Mouse (Mus musculus): ENCODE measurements around the gene Adcyap1r1. TPM values are rescaled to one million over a fixed set of nuclear protein-coding genes. Genes with fewer than 3 reads are reported as not detected.

Adcyap1r1 gene
- polyA plus RNA-seq, 1 experiment from 2014 or later: 0.12 TPM

GRCm38 (mm10) chr6:55457727-55458126 is 5.9 kb downstream of the Adcyap1r1 start:
- no peak overlapping the region for H3K4me3 ChIP-seq
- H3K36me3 ChIP-seq: no peaks in the 10 kb centered on the region
- H3K4me1 ChIP-seq: no peaks in the 10 kb centered on the region
- 61% methylated on average over 7 of the region's 7 CpGs for WGBS (ENCODE audit: insufficient replicate concordance)
- peaks cover 46% of the 10 kb centered on the region for H3K27me3 ChIP-seq (replicated peaks)
- no peak for ATAC-seq
- no peak overlapping the region for H3K9ac ChIP-seq
- H3K27ac ChIP-seq: no peak overlapping the region
- H3K4me2 ChIP-seq: no peak overlapping the region
- H3K9me3 ChIP-seq (replicated peaks): no peaks in the 10 kb centered on the region

- Histone ChIP-seq H3K4me3 (no peak overlapping the region), H3K9me3 (replicated peaks) (no peaks in the 10 kb centered on the region), H3K9ac (no peak overlapping the region), H3K27me3 (replicated peaks) (peaks cover 42% of the 10 kb centered on the region), H3K4me1 (no peaks in the 10 kb centered on the region), H3K27ac (no peak overlapping the region), H3K36me3 (no peaks in the 10 kb centered on the region), H3K4me2 (no peak overlapping the region)
- WGBS (ENCODE audit: insufficient replicate concordance): 60% methylated on average over 1 of the region's 1 CpGs
- no peak for ATAC-seq
These were observed 6.4 kb downstream of the Adcyap1r1 start for GRCm38 (mm10) chr6:55458156-55458555.

DNA sequence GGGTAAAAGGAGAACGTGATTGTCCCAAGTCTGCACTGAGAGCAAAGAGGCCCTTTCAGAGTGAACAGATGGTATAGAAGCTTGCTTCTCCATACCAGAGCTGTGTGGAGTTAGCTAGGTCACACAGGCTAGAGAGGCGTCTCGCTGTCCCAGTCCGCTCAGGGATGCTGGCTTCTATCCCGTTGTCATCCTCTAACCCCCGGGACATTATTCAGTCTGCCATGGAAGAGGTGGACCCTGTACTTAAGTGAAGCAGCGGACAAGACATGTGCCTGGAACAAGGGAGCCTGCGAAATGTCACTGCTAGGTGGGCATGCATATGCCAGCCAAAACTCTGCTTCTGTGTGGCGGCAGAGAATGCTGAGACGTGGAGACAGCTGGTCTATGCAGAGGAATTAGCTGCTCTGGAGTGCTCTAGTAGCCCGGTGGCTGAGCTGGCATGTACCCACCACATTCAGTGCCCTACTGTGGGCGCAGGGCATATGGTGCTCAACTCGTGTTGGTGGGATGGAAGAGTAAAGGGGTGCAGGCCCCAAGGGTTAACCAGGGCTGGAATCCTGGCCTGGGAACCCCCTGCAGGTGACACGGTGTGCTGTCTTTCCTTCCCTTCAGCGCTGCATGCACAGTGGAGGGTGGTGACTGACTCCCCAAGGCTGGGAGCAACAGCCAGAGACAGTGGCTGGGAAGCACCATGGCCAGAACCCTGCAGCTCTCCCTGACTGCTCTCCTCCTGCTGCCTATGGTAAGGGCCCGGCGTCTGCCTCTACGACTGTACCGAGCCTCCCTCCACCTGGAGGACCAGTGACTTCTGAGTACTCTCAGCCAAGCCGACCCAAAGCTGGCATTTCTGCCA is 8.0 kb downstream of the Adcyap1r1 start:
- no peak overlapping the region for H3K27ac ChIP-seq
- no peak overlapping the region for H3K9ac ChIP-seq
- H3K27me3 ChIP-seq (replicated peaks): peaks cover 25% of the 10 kb centered on the region
- ATAC-seq: no peak
- WGBS (ENCODE audit: insufficient replicate concordance): 69% methylated on average over 20 of the region's 20 CpGs
- no peak overlapping the region for H3K4me2 ChIP-seq
- no peak overlapping the region for H3K4me3 ChIP-seq
- H3K4me1 ChIP-seq: no peaks in the 10 kb centered on the region
- H3K36me3 ChIP-seq: no peaks in the 10 kb centered on the region
- H3K9me3 ChIP-seq (replicated peaks): no peaks in the 10 kb centered on the region

- Histone ChIP-seq H3K4me2 (no peak overlapping the region), H3K9me3 (replicated peaks) (no peaks in the 10 kb centered on the region), H3K4me1 (no peaks in the 10 kb centered on the region), H3K27me3 (replicated peaks) (peaks cover 14% of the 10 kb centered on the region), H3K36me3 (no peaks in the 10 kb centered on the region), H3K4me3 (no peak overlapping the region), H3K9ac (no peak overlapping the region), H3K27ac (no peak overlapping the region)
- ATAC-seq: no peak
- WGBS (ENCODE audit: insufficient replicate concordance): 41% methylated on average over 5 of the region's 5 CpGs
These were observed 9.4 kb downstream of the Adcyap1r1 start for GRCm38 (mm10) chr6:55461141-55461540.

DNA sequence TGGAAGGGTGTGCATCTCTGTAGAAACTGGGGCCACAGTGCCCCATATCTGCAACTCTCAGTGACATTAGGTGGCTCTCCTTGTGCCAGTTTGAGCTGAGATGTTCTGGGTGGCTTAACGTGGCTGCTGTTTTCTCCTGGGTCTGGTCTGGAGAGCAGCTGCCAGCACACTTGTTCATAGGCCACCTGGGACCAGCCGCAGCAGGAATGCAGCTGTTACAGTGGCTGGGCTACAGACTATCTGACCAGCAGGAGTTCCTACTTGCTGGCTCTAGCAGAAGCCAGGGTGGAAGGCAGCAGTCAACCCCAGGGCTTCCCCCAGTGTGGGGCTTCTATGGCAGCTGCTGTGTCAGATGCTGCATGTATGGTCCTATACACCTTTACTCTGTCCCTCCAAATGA is 9.9 kb downstream of the Adcyap1r1 start:
- H3K4me2 ChIP-seq: no peak overlapping the region

DNA sequence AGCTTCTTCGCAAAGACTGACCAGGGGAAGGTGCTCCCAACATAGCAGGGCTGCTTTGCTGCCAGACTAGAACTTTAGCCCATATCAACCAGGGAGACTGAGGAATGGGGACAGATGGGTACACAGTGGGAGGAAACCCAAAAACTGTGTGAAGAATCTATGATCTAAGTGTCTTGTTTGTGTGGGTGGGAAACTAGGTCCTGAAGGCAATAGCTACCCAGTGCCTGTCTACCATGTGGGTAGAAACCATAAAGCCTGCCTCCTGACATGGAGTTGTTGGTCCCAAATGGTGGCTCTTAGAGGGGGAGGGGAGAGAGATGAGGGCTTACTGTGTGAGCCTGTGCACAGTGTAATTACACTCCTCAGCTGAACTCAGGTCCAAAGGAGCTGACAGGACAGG is 10.6 kb downstream of the Adcyap1r1 start:
- no peak overlapping the region for H3K4me2 ChIP-seq
- H3K27ac ChIP-seq: no peak overlapping the region
- H3K27me3 ChIP-seq (replicated peaks): peaks cover 3% of the 10 kb centered on the region
- H3K9ac ChIP-seq: no peak overlapping the region
- no peaks in the 10 kb centered on the region for H3K9me3 ChIP-seq (replicated peaks)
- WGBS (ENCODE audit: insufficient replicate concordance): 53% methylated on average over 1 of the region's 1 CpGs
- no peak overlapping the region for H3K4me3 ChIP-seq
- no peak for ATAC-seq
- no peaks in the 10 kb centered on the region for H3K4me1 ChIP-seq
- H3K36me3 ChIP-seq: no peaks in the 10 kb centered on the region

More for the DNA sequence above, 9.9 kb downstream of the Adcyap1r1 start:
- H3K9me3 ChIP-seq (replicated peaks): no peaks in the 10 kb centered on the region
- no peak for ATAC-seq
- no peaks in the 10 kb centered on the region for H3K36me3 ChIP-seq
- no peak overlapping the region for H3K27ac ChIP-seq
- peaks cover 8% of the 10 kb centered on the region for H3K27me3 ChIP-seq (replicated peaks)
- H3K9ac ChIP-seq: no peak overlapping the region
- H3K4me1 ChIP-seq: no peaks in the 10 kb centered on the region
- WGBS (ENCODE audit: insufficient replicate concordance): 67% methylated on average over 2 of the region's 2 CpGs
- no peak overlapping the region for H3K4me3 ChIP-seq

DNA sequence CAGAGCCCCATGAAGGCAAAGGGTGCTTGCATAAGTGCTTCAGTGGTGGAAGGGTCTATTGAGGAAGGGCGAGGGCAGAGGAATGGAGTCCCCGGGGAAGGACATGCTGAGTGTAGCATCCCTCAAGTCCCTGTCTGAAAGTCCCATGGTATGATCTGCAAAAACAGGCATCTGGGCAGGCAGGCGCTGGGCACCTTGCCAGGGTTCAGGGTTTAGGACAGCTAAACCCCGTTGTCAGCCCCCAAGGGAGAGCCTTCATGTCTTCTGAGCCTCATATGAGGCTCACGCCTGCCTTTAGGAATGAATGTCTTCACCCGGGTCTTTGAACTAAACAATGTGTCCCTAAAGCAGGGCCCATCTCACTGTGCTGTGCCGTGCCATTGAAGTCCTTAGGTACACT is 12.2 kb downstream of the Adcyap1r1 start:
- Histone ChIP-seq H3K27me3 (replicated peaks) (no peaks in the 10 kb centered on the region), H3K9ac (no peak overlapping the region), H3K4me2 (no peak overlapping the region), H3K27ac (no peak overlapping the region), H3K4me3 (no peak overlapping the region), H3K36me3 (no peaks in the 10 kb centered on the region), H3K9me3 (replicated peaks) (no peaks in the 10 kb centered on the region), H3K4me1 (no peaks in the 10 kb centered on the region)
- WGBS (ENCODE audit: insufficient replicate concordance): 65% methylated on average over 7 of the region's 7 CpGs
- no peak for ATAC-seq

- ATAC-seq: no peak
- Histone ChIP-seq H3K4me1 (no peaks in the 10 kb centered on the region), H3K9ac (no peak overlapping the region), H3K27me3 (replicated peaks) (no peaks in the 10 kb centered on the region), H3K4me2 (no peak overlapping the region), H3K4me3 (no peak overlapping the region), H3K9me3 (replicated peaks) (no peaks in the 10 kb centered on the region), H3K36me3 (no peaks in the 10 kb centered on the region), H3K27ac (no peak overlapping the region)
- WGBS (ENCODE audit: insufficient replicate concordance): 46% methylated on average over 4 of the region's 4 CpGs
These were observed 13.5 kb downstream of the Adcyap1r1 start for GRCm38 (mm10) chr6:55465311-55465710.

GRCm38 (mm10) chr6:55466301-55466761 is 14.6 kb downstream of the Adcyap1r1 start:
- Histone ChIP-seq H3K36me3 (no peaks in the 10 kb centered on the region), H3K4me1 (no peaks in the 10 kb centered on the region), H3K4me2 (no peak overlapping the region), H3K9ac (no peak overlapping the region), H3K9me3 (replicated peaks) (no peaks in the 10 kb centered on the region), H3K27ac (no peak overlapping the region), H3K4me3 (no peak overlapping the region), H3K27me3 (replicated peaks) (0 out of 2 replicates have a peak, but pooled peaks cover 5% of the 10 kb centered on the region)
- ATAC-seq: no peak

GRCm38 (mm10) chr6:55470691-55471090 is 18.9 kb downstream of the Adcyap1r1 start:
- H3K36me3 ChIP-seq: no peaks in the 10 kb centered on the region
- H3K4me2 ChIP-seq: no peak overlapping the region
- no peak for ATAC-seq
- H3K9ac ChIP-seq: no peak overlapping the region
- WGBS (ENCODE audit: insufficient replicate concordance): 68% methylated on average over 5 of the region's 5 CpGs
- H3K27me3 ChIP-seq (replicated peaks): peaks cover 19% of the 10 kb centered on the region; the same call in 1 of the 2 replicates
- no peak overlapping the region for H3K4me3 ChIP-seq
- no peaks in the 10 kb centered on the region for H3K4me1 ChIP-seq
- H3K9me3 ChIP-seq (replicated peaks): no peaks in the 10 kb centered on the region
- no peak overlapping the region for H3K27ac ChIP-seq

- 47% methylated on average over 2 of the region's 2 CpGs for WGBS (ENCODE audit: insufficient replicate concordance)
- Histone ChIP-seq H3K27ac (no peak overlapping the region), H3K9ac (no peak overlapping the region), H3K4me2 (no peak overlapping the region), H3K9me3 (replicated peaks) (no peaks in the 10 kb centered on the region), H3K27me3 (replicated peaks) (peaks cover 19% of the 10 kb centered on the region; the same call in 1 of the 2 replicates), H3K4me1 (no peaks in the 10 kb centered on the region), H3K36me3 (no peaks in the 10 kb centered on the region), H3K4me3 (no peak overlapping the region)
- ATAC-seq: no peak
These were observed 20.6 kb downstream of the Adcyap1r1 start for GRCm38 (mm10) chr6:55472381-55472780.

GRCm38 (mm10) chr6:55480988-55481387 is 29.2 kb downstream of the Adcyap1r1 start:
- H3K4me2 ChIP-seq: no peak overlapping the region
- 87% methylated on average over 1 of the region's 1 CpGs for WGBS (ENCODE audit: insufficient replicate concordance)
- H3K36me3 ChIP-seq: no peaks in the 10 kb centered on the region
- no peak overlapping the region for H3K27ac ChIP-seq
- no peak for ATAC-seq
- H3K9ac ChIP-seq: no peak overlapping the region
- no peaks in the 10 kb centered on the region for H3K4me1 ChIP-seq
- H3K9me3 ChIP-seq (replicated peaks): no peaks in the 10 kb centered on the region
- H3K4me3 ChIP-seq: no peak overlapping the region
- H3K27me3 ChIP-seq (replicated peaks): no peaks in the 10 kb centered on the region; the same call in 1 of the 2 replicates
